Mouse (Mus musculus): ENCODE measurements at regions not wholly inside any gene's neighbourhood (a gene's known extent, or its start where the extent isn't known, plus 50 kb on each side); places are given as distances from the start of the nearest gene placed in this dataset.

DNA sequence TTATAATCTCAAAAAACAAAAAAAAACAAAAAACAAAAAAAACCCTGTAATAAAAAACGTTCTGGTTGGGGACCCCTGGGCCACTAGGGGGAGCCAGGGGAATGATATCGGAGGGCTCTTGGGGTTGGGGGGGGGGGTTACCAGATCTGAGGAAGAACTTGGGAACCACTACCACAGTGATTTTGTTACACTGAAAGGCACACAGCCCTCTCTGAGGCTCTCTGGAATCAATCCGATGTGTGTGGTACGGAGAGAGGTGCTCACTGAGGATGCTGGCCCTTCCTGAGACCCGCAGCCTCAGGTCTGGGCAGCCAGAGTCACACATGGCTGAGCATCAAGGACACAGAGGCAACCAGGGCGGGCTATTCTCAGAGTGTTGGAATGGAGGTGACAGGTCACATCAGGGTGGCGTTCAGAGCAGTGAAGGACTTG is 89.9 kb upstream of the Pabpc6 start:
- 47% methylated on average over 7 of the region's 7 CpGs for WGBS
- Histone ChIP-seq H3K27ac (ENCODE audit: low read length) (no peak overlapping the region), H3K27me3 (replicated peaks; ENCODE audit: insufficient read depth, low read length) (no peaks in the 10 kb centered on the region), H3K36me3 (ENCODE audit: insufficient read depth, low read length) (no peaks in the 10 kb centered on the region), H3K4me3 (ENCODE audit: low read depth, low read length) (no peak overlapping the region), H3K9ac (replicated peaks; ENCODE audit: low read depth) (no peak overlapping the region), H3K9me3 (ENCODE audit: low read length) (no peaks in the 10 kb centered on the region), H3K4me2 (replicated peaks; ENCODE audit: low read depth, low read length) (no peak overlapping the region), H3K4me1 (ENCODE audit: insufficient read depth, low read depth, low read length) (peaks cover 6% of the 10 kb centered on the region; the same call in 1 of the 2 replicates)
- TF ChIP-seq EP300 (IDR thresholded peaks at IDR 0.05) (no peak), CTCF (IDR thresholded peaks at IDR 0.05) (peak; percentile 63)
- no peak for ATAC-seq
- DNase-seq (ENCODE audit: low spot score), result peak; percentile 51

DNA sequence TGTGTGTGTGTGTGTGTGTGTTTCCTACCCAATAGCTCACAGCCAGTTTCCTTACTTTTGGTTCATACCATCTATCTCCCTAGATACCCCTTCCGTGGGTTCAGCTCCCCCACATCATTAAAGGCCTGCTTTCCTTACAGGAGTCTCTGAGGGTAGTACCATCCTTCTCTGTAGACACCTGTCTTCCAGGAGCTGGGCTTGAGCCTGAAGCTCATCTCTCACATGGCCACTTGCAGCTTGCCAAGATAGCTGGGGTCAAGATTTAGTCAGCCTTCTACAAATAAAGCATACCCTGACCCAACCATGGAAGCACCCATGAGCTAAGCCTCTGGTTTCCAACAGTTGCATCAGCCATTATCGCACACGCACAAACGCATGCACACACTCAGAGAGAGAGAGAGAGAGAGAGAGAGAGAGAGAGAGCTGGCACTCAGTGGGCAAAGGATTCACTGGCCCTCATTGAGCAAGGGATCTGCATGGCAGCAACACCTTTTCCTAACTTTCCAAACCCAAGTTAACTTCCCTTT is 88.3 kb upstream of the Pabpc6 start:
- H3K27ac ChIP-seq (ENCODE audit: low read length), result no peak overlapping the region
- no peaks in the 10 kb centered on the region for H3K27me3 ChIP-seq (replicated peaks; ENCODE audit: insufficient read depth, low read length)
- WGBS, result 94% methylated on average over 4 of the region's 4 CpGs
- TF ChIP-seq CTCF (IDR thresholded peaks at IDR 0.05) (no peak), EP300 (IDR thresholded peaks at IDR 0.05) (no peak)
- peaks cover 3% of the 10 kb centered on the region; the same call in 1 of the 2 replicates for H3K4me1 ChIP-seq (ENCODE audit: insufficient read depth, low read depth, low read length)
- H3K4me3 ChIP-seq (ENCODE audit: low read depth, low read length), result no peak overlapping the region
- H3K36me3 ChIP-seq (ENCODE audit: insufficient read depth, low read length), result no peaks in the 10 kb centered on the region
- no peak overlapping the region for H3K4me2 ChIP-seq (replicated peaks; ENCODE audit: low read depth, low read length)
- no peak overlapping the region for H3K9ac ChIP-seq (replicated peaks; ENCODE audit: low read depth)
- H3K9me3 ChIP-seq (ENCODE audit: low read length), result no peaks in the 10 kb centered on the region
- no peak for DNase-seq (ENCODE audit: low spot score)
- ATAC-seq, result no peak

DNA sequence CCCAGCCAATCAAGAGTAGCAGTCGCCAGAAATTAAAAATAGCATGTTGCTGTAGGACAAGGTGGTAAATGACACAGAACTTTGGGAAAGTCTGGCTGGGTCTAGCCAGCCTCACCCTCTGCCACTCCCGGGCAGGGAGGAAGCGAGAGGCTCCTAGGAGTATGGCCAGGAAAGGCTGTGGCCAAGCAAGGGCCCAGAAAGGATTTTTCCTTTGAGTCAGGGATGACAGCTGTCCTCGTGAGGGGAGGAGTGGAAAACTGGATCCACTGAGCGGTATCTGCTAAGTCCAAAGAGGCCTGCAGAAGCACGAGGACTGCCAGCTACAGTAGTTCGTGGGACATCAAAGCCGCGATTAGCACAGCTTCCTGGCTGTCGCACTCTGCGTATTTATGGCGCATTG is 87.2 kb upstream of the Pabpc6 start:
- H3K36me3 ChIP-seq (ENCODE audit: insufficient read depth, low read length), result no peaks in the 10 kb centered on the region
- TF ChIP-seq EP300 (IDR thresholded peaks at IDR 0.05), result peak; percentile 20; the same call in 1 of the 2 replicates
- no peak for TF ChIP-seq CTCF (IDR thresholded peaks at IDR 0.05)
- peak; percentile 22 for DNase-seq (ENCODE audit: low spot score)
- H3K9me3 ChIP-seq (ENCODE audit: low read length), result no peaks in the 10 kb centered on the region
- H3K4me3 ChIP-seq (ENCODE audit: low read depth, low read length), result no peak overlapping the region
- peaks cover 3% of the 10 kb centered on the region; the same call in 1 of the 2 replicates for H3K4me1 ChIP-seq (ENCODE audit: insufficient read depth, low read depth, low read length)
- no peak overlapping the region for H3K4me2 ChIP-seq (replicated peaks; ENCODE audit: low read depth, low read length)
- no peak overlapping the region for H3K27ac ChIP-seq (ENCODE audit: low read length)
- WGBS, result 63% methylated on average over 12 of the region's 12 CpGs
- peak; percentile 57 for ATAC-seq
- no peaks in the 10 kb centered on the region for H3K27me3 ChIP-seq (replicated peaks; ENCODE audit: insufficient read depth, low read length)
- no peak overlapping the region for H3K9ac ChIP-seq (replicated peaks; ENCODE audit: low read depth)

DNA sequence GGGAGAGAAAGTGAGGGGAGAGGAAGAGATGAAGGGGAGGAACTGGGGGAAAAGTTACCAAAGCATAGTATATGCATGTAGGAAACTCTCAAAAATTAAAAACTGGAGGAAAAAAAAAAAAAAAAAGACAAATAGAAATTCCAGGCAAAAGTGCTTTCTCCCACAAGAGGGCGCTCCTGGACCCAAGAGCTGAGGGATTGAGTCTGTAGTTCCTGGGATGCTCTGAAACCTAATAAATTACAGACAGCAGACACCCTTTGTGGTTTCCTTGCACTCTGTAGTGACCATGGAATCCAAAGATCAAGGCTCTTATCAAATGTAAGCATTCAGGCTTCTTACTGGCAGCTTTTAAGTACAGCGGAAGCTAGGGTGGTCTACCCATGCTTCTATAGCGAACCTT is 86.7 kb upstream of the Pabpc6 start:
- 40% methylated on average over 3 of the region's 3 CpGs for WGBS
- H3K4me3 ChIP-seq (ENCODE audit: low read depth, low read length), result no peak overlapping the region
- peak; percentile 58 for ATAC-seq
- no peaks in the 10 kb centered on the region for H3K9me3 ChIP-seq (ENCODE audit: low read length)
- no peak overlapping the region for H3K27ac ChIP-seq (ENCODE audit: low read length)
- no peak overlapping the region for H3K4me2 ChIP-seq (replicated peaks; ENCODE audit: low read depth, low read length)
- TF ChIP-seq EP300 (IDR thresholded peaks at IDR 0.05), result no peak
- peak; percentile 80 for TF ChIP-seq CTCF (IDR thresholded peaks at IDR 0.05)
- H3K27me3 ChIP-seq (replicated peaks; ENCODE audit: insufficient read depth, low read length), result no peaks in the 10 kb centered on the region
- no peak overlapping the region for H3K9ac ChIP-seq (replicated peaks; ENCODE audit: low read depth)
- peaks cover 3% of the 10 kb centered on the region; the same call in 1 of the 2 replicates for H3K4me1 ChIP-seq (ENCODE audit: insufficient read depth, low read depth, low read length)
- peak; percentile 75 for DNase-seq (ENCODE audit: low spot score)
- H3K36me3 ChIP-seq (ENCODE audit: insufficient read depth, low read length), result no peaks in the 10 kb centered on the region

DNA sequence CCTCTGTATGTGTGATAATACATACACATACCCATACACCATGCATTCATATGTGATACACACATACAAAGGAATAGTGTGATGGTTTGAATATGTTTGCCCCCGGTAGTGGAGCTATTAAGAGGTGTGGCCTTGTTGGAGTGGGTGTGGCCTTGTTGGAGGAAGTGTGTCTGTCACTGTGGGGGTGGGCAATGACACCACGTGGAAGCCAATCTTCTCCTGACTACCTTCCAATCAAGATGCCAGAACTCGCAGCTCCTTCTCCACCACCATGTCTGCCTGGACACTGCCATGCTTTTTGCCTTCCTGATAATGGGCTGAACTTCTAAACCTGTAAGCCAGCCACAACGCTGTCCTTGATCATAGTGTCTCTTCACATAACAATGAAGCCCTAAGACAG is 86.1 kb upstream of the Pabpc6 start:
- no peaks in the 10 kb centered on the region for H3K27me3 ChIP-seq (replicated peaks; ENCODE audit: insufficient read depth, low read length)
- no peak overlapping the region for H3K4me3 ChIP-seq (ENCODE audit: low read depth, low read length)
- no peak overlapping the region for H3K9ac ChIP-seq (replicated peaks; ENCODE audit: low read depth)
- DNase-seq (ENCODE audit: low spot score), result no peak
- no peak overlapping the region for H3K4me2 ChIP-seq (replicated peaks; ENCODE audit: low read depth, low read length)
- H3K4me1 ChIP-seq (ENCODE audit: insufficient read depth, low read depth, low read length), result peaks cover 3% of the 10 kb centered on the region; the same call in 1 of the 2 replicates
- no peak for TF ChIP-seq EP300 (IDR thresholded peaks at IDR 0.05)
- no peak for TF ChIP-seq CTCF (IDR thresholded peaks at IDR 0.05)
- H3K9me3 ChIP-seq (ENCODE audit: low read length), result no peaks in the 10 kb centered on the region
- no peaks in the 10 kb centered on the region for H3K36me3 ChIP-seq (ENCODE audit: insufficient read depth, low read length)
- ATAC-seq, result no peak
- H3K27ac ChIP-seq (ENCODE audit: low read length), result no peak overlapping the region
- 84% methylated on average over 4 of the region's 4 CpGs for WGBS

DNA sequence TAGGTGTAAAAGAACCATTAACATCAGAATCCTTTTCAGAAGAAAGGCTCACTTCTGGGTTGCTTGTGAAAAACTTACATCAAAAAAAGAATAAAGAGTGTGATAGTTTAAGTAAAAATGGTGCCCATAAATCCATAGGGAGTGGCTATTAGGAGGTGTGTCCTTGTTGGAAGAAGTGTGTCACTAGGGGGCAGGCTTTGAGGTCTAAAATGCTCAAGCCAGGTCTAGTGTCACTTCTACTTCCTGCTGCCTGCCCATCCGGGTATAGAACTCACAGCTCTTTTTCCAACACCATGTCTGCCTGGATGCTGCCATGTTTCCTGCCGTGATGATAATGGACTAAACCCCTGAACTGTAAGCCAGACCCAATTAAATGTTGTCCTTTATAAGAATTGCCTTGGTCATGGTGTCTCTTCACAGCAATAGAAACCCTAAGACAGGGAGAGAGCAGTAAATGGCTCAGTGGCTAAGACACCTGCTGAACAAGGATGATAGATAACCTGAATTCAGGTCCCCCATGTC is 85.4 kb upstream of the Pabpc6 start:
- 78% methylated on average over 2 of the region's 2 CpGs for WGBS
- Histone ChIP-seq H3K36me3 (ENCODE audit: insufficient read depth, low read length) (no peaks in the 10 kb centered on the region), H3K4me2 (replicated peaks; ENCODE audit: low read depth, low read length) (no peak overlapping the region), H3K4me3 (ENCODE audit: low read depth, low read length) (no peak overlapping the region), H3K9me3 (ENCODE audit: low read length) (no peaks in the 10 kb centered on the region), H3K27me3 (replicated peaks; ENCODE audit: insufficient read depth, low read length) (no peaks in the 10 kb centered on the region), H3K27ac (ENCODE audit: low read length) (no peak overlapping the region), H3K4me1 (ENCODE audit: insufficient read depth, low read depth, low read length) (peaks cover 3% of the 10 kb centered on the region; the same call in 1 of the 2 replicates), H3K9ac (replicated peaks; ENCODE audit: low read depth) (no peak overlapping the region)
- no peak for DNase-seq (ENCODE audit: low spot score)
- no peak for ATAC-seq
- TF ChIP-seq CTCF (IDR thresholded peaks at IDR 0.05) (peak; percentile 11; the same call in 1 of the 2 replicates), EP300 (IDR thresholded peaks at IDR 0.05) (no peak)

Data from lung, postnatal 0 days (tissue).